Mouse (Mus musculus) fat pad, adult 2 months (tissue): ENCODE data around the gene Riox1.
"Not testable (repeated sequence)": the region's sequence is repeated elsewhere in the genome, so short reads cannot be mapped to it uniquely, and the experiment has no call there.

Experiments used
- DNase-seq: peaks from one replicate; pipeline ENCODE4 v3.0.0-alpha.2; 2011; ENCODE audit warnings: low read depth, low spot score; ENCODE audit errors: extremely low read depth

Riox1 gene

DNA sequence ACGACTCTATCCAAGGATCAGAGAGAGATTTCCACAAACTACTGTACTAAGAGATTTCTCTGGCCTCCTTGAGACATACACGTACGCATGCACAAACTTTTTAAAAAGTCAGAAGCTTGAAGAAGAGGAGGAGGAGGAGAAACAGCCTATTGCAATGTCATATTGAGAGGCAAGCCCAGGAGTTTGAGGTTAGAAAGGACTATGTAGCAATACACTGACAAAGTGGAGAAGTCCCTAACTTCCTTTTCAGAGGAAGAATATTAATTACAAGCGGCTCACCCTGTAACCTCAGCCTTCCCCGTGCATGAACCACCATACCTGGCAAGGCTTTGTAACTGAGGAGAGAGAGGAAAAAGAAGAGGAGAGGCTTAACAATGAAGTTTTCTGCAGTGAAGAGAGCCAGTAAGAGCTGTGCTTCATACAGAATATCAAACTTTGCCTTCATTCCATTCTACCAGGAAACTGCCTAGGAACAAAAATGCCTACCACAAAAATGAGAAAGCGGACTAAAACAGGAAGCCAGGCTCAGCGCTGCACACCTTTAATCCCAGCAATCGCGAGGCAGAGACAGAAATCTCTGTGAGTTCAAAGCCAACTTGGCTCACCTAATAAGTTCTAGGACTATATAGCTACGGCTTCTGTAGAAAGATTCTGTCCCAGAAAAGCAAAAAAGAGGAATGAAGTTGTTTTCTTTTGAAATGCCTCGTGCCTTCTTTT lies 474 bp upstream of the Riox1 start:
- no peak for DNase-seq

DNA sequence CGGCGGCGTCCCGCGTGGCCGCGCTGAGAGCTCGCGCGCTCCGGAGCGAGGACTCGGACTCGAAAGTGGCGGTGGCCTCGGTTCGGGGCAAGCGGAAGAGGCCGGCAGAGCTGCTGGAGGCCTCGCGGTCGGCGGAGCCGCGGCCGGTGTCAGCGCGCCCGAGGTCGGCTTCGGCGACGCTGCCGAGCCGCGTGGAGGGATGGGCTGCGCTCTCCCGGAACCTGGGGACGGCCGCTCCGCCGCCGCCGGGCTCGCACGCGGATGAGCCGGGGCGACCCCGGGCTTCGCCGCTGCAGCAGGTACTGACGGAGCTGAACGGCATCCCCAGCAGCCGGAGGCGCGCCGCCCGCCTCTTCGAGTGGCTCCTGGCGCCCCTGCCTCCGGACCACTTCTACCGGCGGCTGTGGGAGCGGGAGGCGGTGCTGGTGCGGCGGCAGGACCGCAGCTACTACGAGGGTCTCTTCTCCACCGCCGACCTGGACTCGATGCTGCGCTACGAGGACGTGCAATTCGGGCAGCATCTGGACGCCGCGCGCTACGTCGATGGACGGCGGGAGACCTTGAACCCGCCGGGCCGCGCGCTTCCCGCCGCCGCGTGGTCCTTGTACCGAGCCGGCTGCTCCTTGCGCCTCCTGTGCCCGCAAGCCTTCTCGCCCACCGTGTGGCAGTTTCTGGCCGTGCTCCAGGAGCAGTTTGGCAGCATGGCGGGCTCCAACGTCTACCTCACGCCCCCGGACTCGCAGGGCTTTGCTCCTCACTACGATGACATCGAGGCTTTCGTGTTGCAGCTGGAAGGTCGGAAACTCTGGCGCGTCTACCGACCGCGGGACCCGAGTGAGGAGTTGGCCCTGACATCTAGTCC lies 663 bp downstream of the Riox1 start:
- no peak for DNase-seq

DNA sequence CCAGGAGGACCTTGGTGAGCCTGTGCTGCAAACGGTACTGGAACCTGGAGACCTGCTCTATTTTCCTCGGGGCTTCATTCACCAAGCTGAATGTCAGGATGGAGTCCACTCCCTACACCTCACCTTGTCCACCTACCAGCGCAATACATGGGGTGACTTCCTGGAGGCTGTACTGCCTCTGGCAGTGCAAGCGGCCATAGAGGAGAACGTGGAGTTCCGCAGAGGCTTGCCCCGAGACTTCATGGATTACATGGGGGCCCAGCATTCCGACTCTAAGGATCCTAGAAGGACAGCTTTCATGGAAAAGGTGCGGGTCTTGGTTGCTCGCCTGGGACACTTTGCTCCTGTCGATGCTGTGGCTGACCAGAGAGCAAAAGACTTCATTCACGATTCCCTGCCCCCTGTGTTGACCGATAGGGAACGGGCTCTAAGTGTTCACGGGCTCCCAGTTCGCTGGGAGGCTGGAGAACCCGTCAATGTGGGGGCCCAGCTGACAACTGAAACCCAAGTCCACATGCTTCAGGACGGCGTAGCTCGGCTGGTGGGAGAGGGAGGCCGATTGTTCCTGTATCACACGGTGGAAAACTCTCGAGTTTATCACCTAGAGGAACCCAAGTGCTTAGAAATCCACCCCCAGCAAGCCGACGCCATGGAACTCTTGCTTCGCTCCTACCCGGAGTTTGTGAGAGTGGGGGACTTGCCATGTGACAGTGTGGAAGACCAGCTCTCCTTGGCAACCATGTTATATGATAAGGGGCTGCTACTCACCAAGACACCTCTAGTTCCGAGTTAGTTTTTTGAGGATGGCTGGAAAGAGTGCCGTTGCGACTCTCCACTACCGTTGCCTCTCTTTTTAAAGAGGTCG lies 1.5 kb downstream of the Riox1 start:
- DNase-seq = no peak

DNA sequence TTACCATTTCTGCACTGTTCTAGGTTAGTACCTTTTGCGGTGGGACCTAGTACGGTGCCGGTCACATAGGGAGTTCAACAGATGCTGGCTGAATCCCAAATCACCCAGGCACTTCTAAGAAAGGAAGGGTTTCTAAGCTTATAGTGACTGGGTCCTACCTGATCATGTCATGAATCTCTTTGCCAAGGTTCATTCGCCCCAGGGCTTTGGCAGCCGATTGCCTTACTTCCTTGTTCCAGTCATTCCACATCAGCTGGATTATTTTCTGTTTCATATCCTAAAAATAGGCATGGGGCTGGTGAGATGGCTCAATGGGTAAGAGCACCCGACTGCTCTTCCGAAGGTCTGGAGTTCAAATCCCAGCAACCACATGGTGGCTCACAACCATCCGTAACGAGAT lies 7.9 kb downstream of the Riox1 start:
- DNase-seq = peak; percentile 65

DNA sequence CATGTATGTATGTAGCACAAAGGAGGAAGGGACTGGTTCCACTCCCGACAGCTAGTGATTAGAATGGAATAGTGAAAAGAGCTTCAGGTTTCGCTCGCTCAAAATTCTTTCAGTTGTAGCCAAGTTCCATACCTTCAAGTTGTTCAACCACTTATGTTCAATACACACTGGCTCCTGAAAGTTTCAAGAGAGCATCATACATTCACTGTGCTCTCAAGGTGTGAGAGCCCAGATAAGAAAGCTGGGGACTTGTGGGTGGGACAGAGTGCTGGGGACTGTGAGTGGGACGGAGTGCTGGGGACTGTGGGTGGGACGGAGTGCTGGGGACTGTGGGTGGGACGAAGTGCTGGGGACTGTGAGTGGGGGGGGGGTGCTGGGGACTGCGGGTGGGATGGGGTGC lies 14.8 kb downstream of the Riox1 start:
- no peak for DNase-seq

DNA sequence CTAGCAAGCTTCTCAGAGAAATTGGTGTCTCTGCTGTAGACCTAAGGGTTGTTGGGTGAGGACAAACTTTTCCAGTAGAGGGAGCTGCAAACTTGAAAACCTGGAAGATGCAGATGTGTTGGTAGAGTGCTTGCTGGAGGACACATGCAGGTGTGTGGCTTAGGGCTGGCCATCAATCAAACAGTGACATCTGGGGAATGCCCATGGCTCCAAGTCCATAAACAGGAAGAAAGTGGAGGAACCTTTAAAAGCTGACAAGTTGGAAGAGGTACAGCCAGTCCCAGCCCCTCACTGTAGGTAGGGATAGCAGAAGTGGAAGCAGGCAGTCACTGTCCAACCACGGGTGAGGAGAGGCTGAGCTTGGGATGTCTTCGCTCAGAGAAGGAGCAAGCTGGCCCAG lies 21.7 kb downstream of the Riox1 start:
- DNase-seq = no peak

DNA sequence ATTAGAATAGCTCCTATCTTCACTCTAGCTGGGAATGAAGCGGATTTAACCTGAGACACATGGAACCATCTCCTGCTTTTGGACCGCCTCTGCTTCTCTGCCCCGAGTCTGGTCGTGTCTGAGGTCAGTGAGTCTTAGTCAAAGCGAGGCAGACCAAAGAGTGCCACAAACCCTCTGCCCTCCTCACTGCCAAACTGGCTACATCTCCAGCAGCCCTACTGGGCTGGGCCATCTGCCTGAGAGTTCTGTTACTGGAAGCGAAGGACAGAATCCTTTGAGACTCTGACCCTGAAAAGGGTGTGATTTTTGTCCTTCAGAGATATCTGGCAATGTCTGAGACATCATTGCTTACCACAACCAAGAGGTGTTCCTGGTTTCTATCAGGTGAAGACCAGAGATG lies 28.5 kb downstream of the Riox1 start:
- DNase-seq = no peak

DNA sequence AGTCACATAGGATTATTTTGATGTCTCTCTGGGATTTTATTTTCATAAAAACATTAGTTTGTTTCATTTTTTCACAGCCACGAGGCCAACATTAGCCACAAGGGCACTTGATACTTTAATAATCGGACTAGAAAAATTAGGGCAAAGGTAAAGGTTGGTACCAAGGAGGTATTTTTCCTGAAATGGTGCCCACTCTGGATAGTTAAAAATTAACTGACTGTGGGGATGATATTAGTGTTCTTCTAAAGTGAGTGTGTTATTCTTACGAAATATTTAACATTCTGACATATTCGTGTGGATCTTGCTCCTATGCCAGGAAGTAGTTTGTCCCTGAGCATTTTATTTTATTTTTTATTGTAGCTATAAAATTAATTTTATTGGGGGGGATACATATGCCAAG lies 31.2 kb downstream of the Riox1 start:
- DNase-seq = no peak

DNA sequence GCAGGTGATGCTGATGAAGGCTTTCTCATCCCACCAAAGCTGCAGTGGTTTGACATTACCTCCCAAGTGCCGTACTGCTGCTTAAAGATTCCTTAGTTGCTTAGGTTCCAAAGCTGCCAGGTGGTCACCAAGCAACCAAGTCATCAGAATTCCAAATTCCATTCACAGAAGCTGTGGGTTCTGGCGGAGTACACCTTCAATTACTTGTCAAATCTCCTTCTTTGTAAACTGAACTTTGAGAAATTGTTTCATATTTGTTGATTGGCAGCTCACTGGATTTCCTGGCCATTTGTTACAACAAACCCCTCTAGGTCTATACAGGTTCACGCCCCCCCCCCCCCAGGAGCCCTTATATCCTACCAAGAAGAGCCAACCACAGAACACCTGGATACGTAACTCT lies 34.3 kb downstream of the Riox1 start, which contains the start of gene Heatr4:
Heatr4 (minus strand) TSS at position 101 of the 400 bp plus-strand sequence.
- DNase-seq = no peak

DNA sequence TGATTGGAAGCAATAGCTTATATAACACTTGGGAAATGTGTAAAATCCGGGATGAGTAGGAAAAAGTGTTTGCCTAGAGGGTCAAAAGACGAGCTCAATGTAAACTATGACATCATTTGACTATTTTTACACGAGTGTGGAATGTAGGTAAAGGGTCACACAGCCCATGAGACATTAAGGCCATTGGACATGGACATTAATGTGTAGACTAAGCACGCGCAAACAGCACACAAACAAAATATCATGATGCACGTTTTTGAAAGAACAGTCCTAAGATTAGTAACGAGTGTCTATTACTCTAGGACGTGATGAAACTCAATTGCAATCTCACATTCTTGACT lies 36.8 kb downstream of the Riox1 start:
- no peak for DNase-seq

DNA sequence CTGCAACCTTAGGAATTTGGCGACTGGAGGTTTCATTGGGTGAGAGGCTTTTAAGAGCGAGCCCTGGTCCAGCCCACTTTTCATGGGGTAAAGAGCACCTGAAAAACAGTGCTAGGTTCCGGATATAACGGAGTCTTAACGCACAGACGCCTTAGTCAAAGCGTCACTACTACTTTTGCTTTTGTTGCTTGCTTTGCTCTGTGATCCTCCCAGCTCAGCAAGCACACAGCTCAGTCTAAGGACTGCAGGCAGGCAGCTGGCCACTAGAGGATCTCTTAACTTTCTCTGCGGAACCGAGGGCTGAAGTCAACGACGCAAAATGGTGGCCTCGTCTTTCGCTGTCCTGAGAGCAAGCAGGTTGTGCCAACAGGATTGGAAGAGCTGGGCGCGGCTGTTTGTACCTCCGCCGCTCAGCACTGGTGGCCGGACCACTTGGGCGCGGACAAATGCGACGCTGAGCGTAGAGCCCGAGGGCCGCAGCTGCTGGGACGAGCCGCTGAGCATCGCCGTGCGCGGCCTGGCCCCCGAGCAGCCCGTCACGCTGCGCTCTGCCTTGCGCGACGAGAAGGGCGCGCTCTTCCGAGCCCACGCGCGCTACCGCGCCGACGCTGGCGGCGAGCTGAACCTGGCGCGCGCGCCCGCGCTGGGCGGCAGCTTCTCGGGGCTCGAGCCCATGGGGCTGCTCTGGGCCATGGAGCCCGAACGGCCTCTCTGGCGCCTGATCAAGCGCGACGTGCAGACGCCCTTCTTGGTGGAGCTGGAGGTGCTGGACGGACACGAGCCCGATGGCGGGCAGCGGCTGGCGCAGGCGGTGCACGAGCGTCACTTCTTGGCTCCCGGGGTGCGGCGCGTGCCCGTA lies 37.4 kb downstream of the Riox1 start, which contains the start of gene Acot2:
Acot2 (plus strand) TSS at position 279 of the 859 bp plus-strand sequence.
- no peak for DNase-seq

DNA sequence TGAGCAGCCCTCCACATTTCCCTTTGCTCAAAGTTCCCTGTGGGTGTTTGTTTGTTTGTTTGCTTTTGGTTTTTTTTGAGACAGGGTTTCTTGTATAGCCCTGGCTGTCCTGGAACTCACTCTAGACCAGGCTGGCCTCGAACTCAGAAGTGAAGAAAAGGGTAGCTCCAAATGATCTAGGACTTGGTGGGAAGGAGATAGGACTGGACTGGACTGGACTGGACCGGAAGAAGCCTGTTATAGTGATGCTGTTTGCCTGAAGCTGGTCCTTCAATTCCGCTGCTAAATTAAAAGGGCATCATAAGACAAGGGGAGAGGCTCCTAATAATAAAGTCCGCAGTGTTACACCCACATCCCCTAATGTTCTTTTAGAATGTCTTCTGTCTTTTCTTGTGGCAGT lies 38.1 kb downstream of the Riox1 start:
- DNase-seq = no peak

DNA sequence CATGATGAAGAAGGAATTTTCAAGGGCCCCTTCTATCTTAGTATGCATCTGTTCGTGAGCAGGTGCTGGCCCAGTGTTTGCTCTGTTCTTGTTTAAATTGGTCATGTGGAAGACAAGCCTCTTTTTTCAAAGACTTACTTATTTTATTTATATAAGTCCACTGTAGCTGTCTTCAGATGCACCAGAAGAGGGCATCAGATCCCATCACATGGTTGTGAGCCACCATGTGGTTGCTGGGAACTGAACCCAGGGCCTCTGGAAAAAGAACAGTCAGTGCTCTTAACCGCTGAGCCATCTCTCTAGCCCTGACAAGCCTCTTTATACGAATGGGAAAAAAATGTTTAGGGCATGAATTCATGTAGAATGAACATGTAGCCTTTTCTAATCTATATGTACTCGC lies 39.0 kb downstream of the Riox1 start:
- DNase-seq = no peak

DNA sequence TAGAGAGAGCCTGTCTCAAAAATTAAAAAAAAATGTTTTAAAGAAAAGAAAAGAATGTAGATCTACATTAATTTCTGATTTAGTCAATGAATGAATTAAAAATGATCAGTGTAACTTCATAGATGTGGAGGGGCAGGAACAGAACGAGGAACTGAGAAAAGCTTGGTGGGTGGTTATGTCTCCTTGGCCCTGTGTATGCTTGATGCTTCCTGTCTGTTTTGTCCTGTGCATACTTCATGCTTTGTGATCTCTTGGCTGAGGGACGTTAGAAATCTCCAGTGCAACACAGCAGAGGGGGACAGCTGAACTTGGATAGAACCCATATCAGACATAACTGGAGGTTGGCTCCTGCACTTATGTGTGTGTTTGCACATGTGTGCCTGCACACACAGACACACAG lies 46.8 kb downstream of the Riox1 start:
- DNase-seq = no peak

DNA sequence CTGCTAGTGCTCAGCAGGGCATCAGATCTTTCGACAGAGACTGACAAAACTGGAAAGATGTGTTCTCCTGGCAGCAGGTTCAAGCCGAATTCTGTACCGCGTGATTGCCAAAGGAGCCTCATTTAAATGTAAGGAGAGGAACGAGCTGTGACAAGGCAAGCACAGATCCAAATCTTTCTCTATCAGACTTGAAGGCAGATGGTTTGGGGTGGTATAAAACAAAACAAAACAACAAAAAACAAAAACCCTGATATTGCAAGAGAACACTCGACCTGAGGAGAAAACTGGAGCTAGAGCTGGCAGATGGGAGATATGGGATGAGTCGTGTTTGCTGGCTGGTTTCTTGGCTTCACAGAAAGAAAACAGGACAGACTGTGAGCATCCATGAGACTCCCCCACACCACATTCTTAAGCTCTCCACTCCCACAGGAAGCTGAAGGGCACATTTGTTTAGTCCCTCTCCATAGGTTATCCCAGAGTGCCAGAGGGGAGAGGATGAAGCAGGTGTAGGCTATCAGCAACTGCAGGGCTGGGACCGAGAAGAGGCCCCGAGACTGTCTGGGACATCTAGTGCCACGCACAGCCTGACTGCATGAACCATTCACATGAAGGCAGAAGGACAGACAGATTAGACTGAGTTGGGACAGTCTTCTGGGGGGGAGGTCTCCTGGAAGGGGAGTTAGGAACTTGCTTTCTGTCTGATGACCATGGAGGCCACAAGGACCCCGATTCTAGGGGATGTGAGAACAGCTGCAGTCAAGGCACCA lies 48.1 kb downstream of the Riox1 start:
- DNase-seq = no peak

DNA sequence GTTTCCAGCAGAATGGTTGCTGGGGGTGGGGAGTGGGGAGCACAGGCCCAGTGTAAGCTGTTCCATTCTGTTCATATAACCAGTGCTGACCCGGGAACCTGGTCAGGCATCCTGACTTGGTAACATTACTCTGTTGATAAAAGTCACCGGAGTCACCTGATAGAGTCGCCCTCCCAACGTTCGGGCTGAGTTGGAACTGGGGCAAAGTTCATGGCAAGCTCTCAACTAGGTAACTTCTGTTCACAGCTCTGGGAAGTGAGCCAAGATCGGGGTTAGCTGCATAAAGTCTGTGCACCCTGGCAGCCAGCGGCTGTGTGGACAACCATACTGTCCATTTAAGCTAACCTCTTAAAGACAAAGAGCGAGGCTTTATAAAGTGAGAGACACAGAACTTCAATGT lies 48.8 kb downstream of the Riox1 start:
- DNase-seq = not testable (repeated sequence)

DNA sequence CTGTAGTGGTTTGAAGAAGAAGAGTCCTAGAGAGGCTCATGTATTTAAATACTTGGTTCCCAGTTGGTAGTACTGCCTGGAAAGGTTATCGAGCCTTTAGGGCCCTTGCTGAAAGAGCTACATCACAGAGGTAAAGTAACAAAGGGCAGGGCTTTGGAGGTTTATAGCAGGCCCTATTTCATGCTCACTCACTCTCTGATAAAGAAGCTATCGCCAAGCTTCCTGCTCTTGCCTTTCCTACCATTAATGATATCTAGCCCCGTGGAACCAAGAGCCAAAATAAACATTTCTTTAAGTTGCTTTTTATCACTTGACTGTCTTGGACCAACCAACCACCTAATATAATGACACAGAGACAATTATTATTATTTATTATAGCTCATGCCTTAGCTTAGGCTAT lies 50.0 kb downstream of the Riox1 start:
- no peak for DNase-seq
